8 mouse cellular contexts compared by ENCODE assay signal in genomic region chr7:75398904-75399724, GRCm38 (mm10). TPM values are rescaled to one million over a fixed set of nuclear protein-coding genes. Genes with fewer than 3 reads are reported as not detected.
DNase-seq lines count a peak whose midpoint lies in the region; ATAC-seq and TF ChIP-seq lines count a peak whose summit lies in the region.

No protein-coding gene starts in this region.

- no peaks in the 10 kb centered on the region for H3K4me1 ChIP-seq in bone marrow, adult 2 months (ENCODE audit: control insufficient read depth, insufficient read depth, low read length)
- H3K4me1 ChIP-seq in hindbrain, postnatal 0 days (ENCODE audit: insufficient read depth, low read length) = no peaks in the 10 kb centered on the region
- peaks cover 12% of the 10 kb centered on the region for H3K4me1 ChIP-seq in stomach, embryonic 16.5 days (ENCODE audit: control insufficient read depth, insufficient read depth, low read length)

- no peak for TF ChIP-seq POLR2A in bone marrow, adult 2 months (IDR thresholded peaks at IDR 0.05; ENCODE audit: borderline replicate concordance, control insufficient read depth, low read depth, low read length)

- 44% methylated on average over 7 of the region's 7 CpGs for WGBS in bone marrow, adult 2 months
- whole genome bisulfite sequencing in hindbrain, postnatal 0 days = 58% methylated on average over 7 of the region's 7 CpGs
- 41% methylated on average over 7 of the region's 7 CpGs for WGBS in stomach, embryonic 16.5 days

- no peak overlapping the region for H3K9ac ChIP-seq in hindbrain, postnatal 0 days (replicated peaks; ENCODE audit: low read length)
- peak overlapping the region; percentile 16; the same call in 1 of the 2 replicates for H3K9ac ChIP-seq in stomach, embryonic 16.5 days (ENCODE audit: low read length)

- no peaks in the 10 kb centered on the region for H3K27me3 ChIP-seq in hindbrain, postnatal 0 days (ENCODE audit: insufficient read depth, low read length)
- H3K27me3 ChIP-seq in stomach, embryonic 16.5 days (ENCODE audit: control insufficient read depth, insufficient read depth, low read length) = no peaks in the 10 kb centered on the region

- no peak overlapping the region for H3K4me3 ChIP-seq in bone marrow, adult 2 months (replicated peaks; ENCODE audit: control insufficient read depth, low read depth, low read length)
- H3K4me3 ChIP-seq in hindbrain, postnatal 0 days (ENCODE audit: low read length) = no peak overlapping the region
- no peak overlapping the region for H3K4me3 ChIP-seq in stomach, embryonic 16.5 days (replicated peaks; ENCODE audit: low read length)

- H3K36me3 ChIP-seq in hindbrain, postnatal 0 days (ENCODE audit: insufficient read depth, low read length) = no peaks in the 10 kb centered on the region
- H3K36me3 ChIP-seq in stomach, embryonic 16.5 days (ENCODE audit: control insufficient read depth, insufficient read depth, low read length) = no peaks in the 10 kb centered on the region

- no peaks in the 10 kb centered on the region for H3K9me3 ChIP-seq in hindbrain, postnatal 0 days (ENCODE audit: low read length)
- no peaks in the 10 kb centered on the region; the same call in 1 of the 2 replicates for H3K9me3 ChIP-seq in stomach, embryonic 16.5 days (replicated peaks; ENCODE audit: control insufficient read depth, low read length)

- peak; percentile 42 for DNase-seq in layer of hippocampus, adult 11-12 months (ENCODE audit: low spot score)
- DNase-seq in layer of hippocampus, adult 9-10 months (ENCODE audit: low spot score) = no peak
- DNase-seq in frontal cortex, postnatal 10 days (ENCODE audit: low spot score in 2 of 2) = peak; percentile 15 to 24
- DNase-seq in hindbrain, postnatal 0 days (ENCODE audit: low spot score) = peak; percentile 55
- peak; percentile 46 to 55 for DNase-seq in left cerebral cortex, postnatal 14 days (ENCODE audit: low spot score in 2 of 2)
- peak; percentile 36 for DNase-seq in mesoderm, embryonic 11.5 days (ENCODE audit: low read depth, low spot score)

- TF ChIP-seq CTCF in bone marrow, adult 2 months (IDR thresholded peaks at IDR 0.05; ENCODE audit: control insufficient read depth, insufficient read depth, low read length) = peak; percentile 42; the same call in 1 of the 2 replicates
- TF ChIP-seq CTCF in hindbrain, postnatal 0 days (IDR thresholded peaks at IDR 0.05; ENCODE audit: low read depth) = peak; percentile 72

- no peak overlapping the region for H3K27ac ChIP-seq in bone marrow, adult 2 months (ENCODE audit: control insufficient read depth, insufficient read depth, low read depth, low read length, poor library complexity)
- no peak overlapping the region for H3K27ac ChIP-seq in hindbrain, postnatal 0 days
- peak overlapping the region; percentile 41 for H3K27ac ChIP-seq in stomach, embryonic 16.5 days (ENCODE audit: low read length)

- intact Hi-C loops in left cerebral cortex, postnatal 14 days (cut with DNase I) = loop anchor here (5.0 to 10.0 kb wide), 2 partner anchors 158 to 316 kb away; no protein-coding TSS in a partner anchor

- H3K4me2 ChIP-seq in hindbrain, postnatal 0 days (ENCODE audit: low read depth, low read length) = no peak overlapping the region
- H3K4me2 ChIP-seq in stomach, embryonic 16.5 days (ENCODE audit: low read depth, low read length) = no peak overlapping the region

- peak; percentile 79 for ATAC-seq in hindbrain, postnatal 0 days
- peak; percentile 84; the same call in 1 of the 2 replicates for ATAC-seq in stomach, embryonic 16.5 days (ENCODE audit: insufficient read depth, low FRiP score)

RNA-seq across cellular contexts. Expression of gene Akap13, which starts 56.2 kb away (rescaled TPM):
- 63.7 and 107 TPM in 2 replicates for polyA plus RNA-seq in bone marrow, adult 2 months (2011; ENCODE audit: insufficient read depth, insufficient read length, low replicate concordance, missing spikeins)
- total RNA-seq in hindbrain, postnatal 0 days (2014; rRNA removed) = 26.1 and 31.7 TPM in 2 replicates
- polyA plus RNA-seq in hindbrain, postnatal 0 days (2015; fragmentation: Nextera tagmentation; extraction: Ambion mirVana) = 13.8 and 14.3 TPM in 2 replicates
- 10 to 100 TPM; 22.5 to 29.6 TPM for total RNA-seq in left cerebral cortex, postnatal 14 days (2021)
- 34.7 and 39.9 TPM in 2 replicates for polyA plus RNA-seq in stomach, embryonic 16.5 days (2015; fragmentation: Nextera tagmentation; extraction: Ambion mirVana)
